Mouse (Mus musculus) ES-E14 (cell line): ENCODE measurements around the gene Cyb5d1. TPM values are rescaled to one million over a fixed set of nuclear protein-coding genes. Genes with fewer than 3 reads are reported as not detected.

Experiments used
- DNase-seq: peaks from one replicate; pipeline ENCODE4 v3.0.0-alpha.2; 2013; ENCODE audit warnings: low read depth, low spot score
- H3K27ac ChIP-seq: 2 replicates; pipeline ENCODE4 v1.5.1; 2012; ENCODE audit warnings: low read depth, mild to moderate bottlenecking, low read length, moderate library complexity, mixed read lengths; ENCODE audit not compliant: poor library complexity, insufficient read depth, severe bottlenecking
- H3K36me3 ChIP-seq: 2 replicates; pipeline ENCODE4 v1.6.1; 2012; ENCODE audit warnings: mild to moderate bottlenecking, low read length, moderate library complexity, mixed read lengths; ENCODE audit not compliant: control insufficient read depth, poor library complexity, insufficient read depth, severe bottlenecking
- H3K4me1 ChIP-seq, 2 experiments: fragments of 150-350 bp in 1 of 2; sonication (generic) in 1 of 2; 2 replicates each; pipeline ENCODE4 v1.6.1; 2012; ENCODE audit warnings: low read length in 2 of 2, mild to moderate bottlenecking in 1 of 2, mixed read lengths in 1 of 2; ENCODE audit not compliant: control insufficient read depth in 2 of 2, insufficient read depth in 2 of 2, poor library complexity in 1 of 2
- H3K4me3 ChIP-seq, 2 experiments: fragments of 150-350 bp in 1 of 2; sonication (generic) in 1 of 2; 2 replicates each; pipeline ENCODE4 v1.5.1; 2012; ENCODE audit warnings: low read length in 2 of 2, low read depth in 1 of 2, mild to moderate bottlenecking in 1 of 2, mixed read lengths in 1 of 2; ENCODE audit not compliant: insufficient read depth in 1 of 2, poor library complexity in 1 of 2, severe bottlenecking in 1 of 2
- H3K9ac ChIP-seq: 2 replicates; pipeline ENCODE4 v1.6.1; 2012; ENCODE audit warnings: low read depth, mild to moderate bottlenecking, low read length, mixed read lengths; ENCODE audit not compliant: poor library complexity, insufficient read depth, severe bottlenecking
- H3K9me3 ChIP-seq: fragments of 150-350 bp; sonication (generic); 2 replicates; pipeline ENCODE4 v1.6.1; 2012; ENCODE audit warnings: low read depth, mild to moderate bottlenecking, low read length; ENCODE audit not compliant: control insufficient read depth, insufficient read depth
- CHD2 ChIP-seq: IDR thresholded peaks from 2 replicates; pipeline ENCODE4 v1.6.1; 2014; ENCODE audit warnings: mild to moderate bottlenecking, low read depth, low read length, inconsistent platforms
- HCFC1 ChIP-seq: IDR thresholded peaks from 2 replicates; pipeline ENCODE4 v1.6.1; 2012; ENCODE audit warnings: low read length, inconsistent platforms, borderline replicate concordance; ENCODE audit not compliant: insufficient read depth
- MAFK ChIP-seq: IDR thresholded peaks from 2 replicates; pipeline ENCODE4 v1.6.1; 2014; ENCODE audit warnings: mild to moderate bottlenecking, low read depth, low read length, inconsistent platforms; ENCODE audit not compliant: insufficient read depth
- ZC3H11A ChIP-seq: IDR thresholded peaks from 2 replicates; pipeline ENCODE4 v1.6.1; 2012; ENCODE audit warnings: low read depth, mild to moderate bottlenecking, inconsistent platforms, low read length, borderline replicate concordance
- ZNF384 ChIP-seq: IDR thresholded peaks from 2 replicates; pipeline ENCODE4 v1.6.1; 2012; ENCODE audit warnings: low read depth, low read length, inconsistent platforms
- in situ Hi-C, 2 experiments: fragments of 600-800 bp; cut with MboI; formaldehyde crosslinking; loops; one replicate each; pipeline ENCODE4 v1.15.1; 2025; ENCODE audit warnings: low sequenced_read_pairs in 2 of 2, inconsistent platforms in 1 of 2; ENCODE audit not compliant: unreplicated experiment in 2 of 2
- total RNA-seq: library from RNA; depleted of rRNA; stranded (reverse); fragments of 300-350 nt; gene quantifications from 2 replicates; pipeline ENCODE4 v1.2.3, GENCODE M21; 2012

Gene Cyb5d1
- total RNA-seq, 1 experiment = 29.0 TPM

- Histone ChIP-seq H3K27ac (peak overlapping the region; percentile 61), H3K9me3 (no peaks in the 10 kb centered on the region), H3K9ac (peak overlapping the region; percentile 56), H3K4me1 (peaks cover 7 to 31% of the 10 kb centered on the region in 2 experiments), H3K4me3 (peak overlapping the region; percentile 61 to 74), H3K36me3 (no peaks in the 10 kb centered on the region)
- in situ Hi-C loops = no loop called here
- TF ChIP-seq HCFC1 (no peak), ZNF384 (no peak), CHD2 (no peak), MAFK (no peak), ZC3H11A (no peak)
- DNase-seq = no peak
These were observed 19.9 kb upstream of the Cyb5d1 start for GRCm38 (mm10) chr11:69415327-69415667.

- Histone ChIP-seq H3K27ac (peak overlapping the region; percentile 61; the same call in 1 of the 2 replicates), H3K4me1 (peaks cover 7 to 30% of the 10 kb centered on the region in 2 experiments), H3K4me3 (peak overlapping the region in 1 of 2 experiments; percentile 74; a peak in 2 of 4 replicates), H3K9ac (peak overlapping the region; percentile 56; the same call in 1 of the 2 replicates), H3K9me3 (no peaks in the 10 kb centered on the region), H3K36me3 (no peaks in the 10 kb centered on the region)
- in situ Hi-C loops = no loop called here
- no peak for TF ChIP-seq HCFC1
- TF ChIP-seq ZC3H11A = no peak
- no peak for DNase-seq
These were observed 19.2 kb upstream of the Cyb5d1 start for GRCm38 (mm10) chr11:69414421-69415326.

- Histone ChIP-seq H3K9ac (no peak within 1 kb of the TSS), H3K27ac (no peak within 1 kb of the TSS; the same call in 1 of the 2 replicates), H3K4me3 (0 out of 4 replicates have a peak within 1 kb of the TSS, but pooled peaks of 1 of the 2 experiments have one; percentile 1), H3K9me3 (no peaks in the 10 kb centered on the region), H3K4me1 (peaks cover 4 to 24% of the 10 kb centered on the region in 2 experiments), H3K36me3 (no peaks in the 10 kb centered on the region)
- in situ Hi-C loops = no loop called here
- no peak for TF ChIP-seq ZC3H11A
- TF ChIP-seq HCFC1 = no peak
- no peak for TF ChIP-seq MAFK
- no peak for TF ChIP-seq CHD2
- no peak for TF ChIP-seq ZNF384
- DNase-seq = no peak
These were observed 18.1 kb upstream of the Cyb5d1 start, which contains the start of gene Kdm6b for GRCm38 (mm10) chr11:69413221-69414181. TSS of gene Kdm6b (minus strand) at chr11:69413675.

- H3K27ac ChIP-seq = no peak overlapping the region
These were observed 17.1 kb upstream of the Cyb5d1 start for GRCm38 (mm10) chr11:69412548-69412947.

More at GRCm38 (mm10) chr11:69412548-69412947, 17.1 kb upstream of the Cyb5d1 start:
- no peak overlapping the region; the same call in 1 of the 2 replicates for H3K9ac ChIP-seq
- peak overlapping the region; percentile 1 to 94; a peak in 1 of 4 replicates for H3K4me3 ChIP-seq
- H3K36me3 ChIP-seq = peaks cover 4% of the 10 kb centered on the region; the same call in 1 of the 2 replicates
- no peaks in the 10 kb centered on the region for H3K9me3 ChIP-seq
- peaks cover 4 to 29% of the 10 kb centered on the region in 2 experiments for H3K4me1 ChIP-seq
- in situ Hi-C loops = no loop called here
- no peak for DNase-seq
- no peak for TF ChIP-seq ZNF384
- TF ChIP-seq ZC3H11A = no peak
- no peak for TF ChIP-seq CHD2
